8 mouse cellular contexts compared by ENCODE assay signal in the genomic region with DNA sequence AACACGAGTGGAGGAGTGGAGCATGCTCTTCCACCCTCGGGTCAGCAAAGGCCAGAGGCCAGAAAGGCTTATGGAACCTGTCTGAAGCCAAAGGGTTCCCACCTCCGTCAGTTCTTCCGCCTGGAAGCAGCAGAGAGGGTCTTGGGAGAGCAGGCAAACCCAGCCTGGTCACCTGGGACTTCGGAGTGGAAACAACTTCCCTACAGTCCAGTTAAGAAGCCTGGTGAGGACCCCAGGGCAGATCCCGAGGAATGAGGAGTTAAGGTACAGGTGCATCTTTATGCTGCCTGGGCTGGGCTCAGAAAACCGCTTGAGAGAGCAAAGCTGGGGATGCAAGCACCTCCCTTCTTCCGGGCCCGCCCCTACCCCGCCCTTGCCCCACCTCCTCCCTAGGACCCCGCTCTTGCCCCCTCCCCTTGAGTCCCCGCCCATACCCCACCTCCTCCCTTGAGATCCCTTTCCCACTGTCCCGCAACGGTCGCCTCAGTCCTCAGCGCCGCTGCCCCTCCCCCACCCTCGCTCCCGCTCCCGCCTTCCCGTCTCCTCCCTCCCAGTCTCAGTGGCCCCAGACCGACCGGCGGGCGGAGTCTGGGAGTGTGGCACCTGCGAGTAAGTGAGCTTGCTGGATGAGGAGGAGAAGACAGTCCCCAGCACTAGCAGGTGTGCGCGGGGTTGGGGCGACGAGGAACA. TPM values are rescaled to one million over a fixed set of nuclear protein-coding genes. Genes with fewer than 3 reads are reported as not detected.
DNase-seq lines count a peak whose midpoint lies in the region; ATAC-seq and TF ChIP-seq lines count a peak whose summit lies in the region.

A gene (plus strand): TSS at position 450 of the 690 bp plus-strand sequence.

- no peaks in the 10 kb centered on the region for H3K36me3 ChIP-seq in intestine, embryonic 15.5 days
- no peaks in the 10 kb centered on the region for H3K36me3 ChIP-seq in limb, embryonic 14.5 days (ENCODE audit: control insufficient read depth, insufficient read depth, low read length)
- H3K36me3 ChIP-seq in midbrain, embryonic 14.5 days (ENCODE audit: control insufficient read depth, insufficient read depth, low read length), result no peaks in the 10 kb centered on the region

- peaks cover 8% of the 10 kb centered on the region for H3K4me1 ChIP-seq in intestine, embryonic 15.5 days (replicated peaks)
- peaks cover 3% of the 10 kb centered on the region for H3K4me1 ChIP-seq in limb, embryonic 14.5 days (ENCODE audit: control insufficient read depth, insufficient read depth, low read length)
- H3K4me1 ChIP-seq in midbrain, embryonic 14.5 days (ENCODE audit: control insufficient read depth, insufficient read depth, low read length), result peaks cover 36% of the 10 kb centered on the region

- H3K4me3 ChIP-seq in intestine, embryonic 15.5 days (replicated peaks), result peak within 1 kb of the TSS; percentile 45
- H3K4me3 ChIP-seq in limb, embryonic 14.5 days (replicated peaks; ENCODE audit: low read length), result peak within 1 kb of the TSS; percentile 38
- peak within 1 kb of the TSS; percentile 58 for H3K4me3 ChIP-seq in midbrain, embryonic 14.5 days (replicated peaks; ENCODE audit: low read depth, low read length)

- ATAC-seq in intestine, embryonic 15.5 days, result peak; percentile 91
- peak; percentile 54 for ATAC-seq in limb, embryonic 14.5 days (ENCODE audit: low FRiP score, low read depth)
- ATAC-seq in midbrain, embryonic 14.5 days (ENCODE audit: low FRiP score, low TSS enrichment), result peak; percentile 58

- H3K9me3 ChIP-seq in intestine, embryonic 15.5 days, result no peaks in the 10 kb centered on the region
- no peaks in the 10 kb centered on the region for H3K9me3 ChIP-seq in limb, embryonic 14.5 days (ENCODE audit: control insufficient read depth, low read length)
- no peaks in the 10 kb centered on the region for H3K9me3 ChIP-seq in midbrain, embryonic 14.5 days (ENCODE audit: control insufficient read depth, low read length)

- DNase-seq in urinary bladder, postnatal 36 days (ENCODE audit: low spot score in 2 of 2), result peak; percentile 10 to 31
- no peak for DNase-seq in urinary bladder, adult 2 months (ENCODE audit: low spot score)
- DNase-seq in cerebellum, postnatal 36 days, result peak; percentile 70 to 80
- DNase-seq in gastrocnemius, postnatal 4 days (ENCODE audit: low spot score in 2 of 2), result peak in 1 of 2 experiments; percentile 28
- peak; percentile 58 for DNase-seq in limb, embryonic 14.5 days (ENCODE audit: low spot score)
- peak; percentile 87 for DNase-seq in midbrain, embryonic 14.5 days
- peak; percentile 65 to 71 for DNase-seq in thymus, adult 18-20 months

- H3K9ac ChIP-seq in intestine, embryonic 15.5 days, result peak within 1 kb of the TSS; percentile 36
- H3K9ac ChIP-seq in limb, embryonic 14.5 days (ENCODE audit: low read depth, low read length, severe bottlenecking), result peak within 1 kb of the TSS; percentile 13
- peak within 1 kb of the TSS; percentile 71 for H3K9ac ChIP-seq in midbrain, embryonic 14.5 days (replicated peaks; ENCODE audit: low read length)

- TF ChIP-seq POLR2A in limb, embryonic 14.5 days (IDR thresholded peaks at IDR 0.05; ENCODE audit: borderline replicate concordance, extremely low read depth, insufficient read depth, insufficient read length), result no peak

- WGBS in intestine, embryonic 15.5 days, result under 1% methylated on average over 30 of the region's 30 CpGs
- 1% methylated on average over 29 of the region's 30 CpGs for WGBS in limb, embryonic 14.5 days
- WGBS in midbrain, embryonic 14.5 days, result 2% methylated on average over 30 of the region's 30 CpGs

- no peak within 1 kb of the TSS for H3K27ac ChIP-seq in intestine, embryonic 15.5 days
- H3K27ac ChIP-seq in limb, embryonic 14.5 days (replicated peaks; ENCODE audit: low read depth, low read length), result no peak within 1 kb of the TSS
- H3K27ac ChIP-seq in midbrain, embryonic 14.5 days (replicated peaks; ENCODE audit: low read depth, low read length), result peak within 1 kb of the TSS; percentile 63

- peak within 1 kb of the TSS; percentile 78 for H3K4me2 ChIP-seq in intestine, embryonic 15.5 days (replicated peaks)
- peak within 1 kb of the TSS; percentile 55 for H3K4me2 ChIP-seq in limb, embryonic 14.5 days (replicated peaks; ENCODE audit: low read depth, low read length, severe bottlenecking)
- peak within 1 kb of the TSS; percentile 75 for H3K4me2 ChIP-seq in midbrain, embryonic 14.5 days (ENCODE audit: low read length)

- peaks cover 11% of the 10 kb centered on the region for H3K27me3 ChIP-seq in intestine, embryonic 15.5 days (replicated peaks)
- peaks cover 8% of the 10 kb centered on the region; the same call in 1 of the 2 replicates for H3K27me3 ChIP-seq in limb, embryonic 14.5 days (ENCODE audit: control insufficient read depth, insufficient read depth, low read length)
- H3K27me3 ChIP-seq in midbrain, embryonic 14.5 days (ENCODE audit: control insufficient read depth, insufficient read depth, low read length), result no peaks in the 10 kb centered on the region

RNA-seq across cellular contexts. Expression of the gene that starts here (rescaled TPM):
- polyA plus RNA-seq in urinary bladder, adult 2 months (2012; rRNA removed), result 4.8 and 10.3 TPM in 2 replicates
- 10 to 100 TPM; 36.0 to 42.4 TPM for total RNA-seq in gastrocnemius, postnatal 4 days (2021)
- 13.1 and 13.7 TPM in 2 replicates for polyA plus RNA-seq in intestine, embryonic 15.5 days (2015; fragmentation: Nextera tagmentation; extraction: Ambion mirVana)
- polyA plus RNA-seq in limb, embryonic 14.5 days (2012; rRNA removed), result 14.2 and 14.9 TPM in 2 replicates
- 11.5 and 15.1 TPM in 2 replicates for polyA plus RNA-seq in limb, embryonic 14.5 days (2014; fragmentation: Nextera tagmentation; extraction: Ambion mirVana)
- polyA plus RNA-seq in midbrain, embryonic 14.5 days (2014; fragmentation: Nextera tagmentation; extraction: Ambion mirVana), result 173 and 174 TPM in 2 replicates

Comparison
In these comparisons a context has a peak if more than half of its experiments do, and no peak if none do; other contexts are left out.
1. RNA of the gene that starts here (polyA plus RNA-seq): 173 to 174 TPM in midbrain, embryonic 14.5 days; 11.5 to 15.1 TPM in limb, embryonic 14.5 days, 13.1 to 13.7 TPM in intestine, embryonic 15.5 days and 4.8 to 10.3 TPM in urinary bladder, adult 2 months; every median in the first group is over 10 times any median in the second.
2. H3K9ac ChIP-seq: peak in every context shown above with its lines; median percentile 71 in midbrain, embryonic 14.5 days; 36 in intestine, embryonic 15.5 days; 13 in limb, embryonic 14.5 days.
3. Peak in every context shown above with its lines, with median percentiles within 50 percentile points of each other: ATAC-seq, H3K4me2 ChIP-seq and H3K4me3 ChIP-seq.